Mouse (Mus musculus): ENCODE measurements around the gene Fam129b. TPM values are rescaled to one million over a fixed set of nuclear protein-coding genes. Genes with fewer than 3 reads are reported as not detected.

The Fam129b gene
- polyA plus RNA-seq, 1 experiment from 2014 or later = 39.0 TPM

GRCm38 (mm10) chr2:32855790-32856465, 20.0 kb upstream of the Fam129b start:
- no peak overlapping the region for H3K4me3 ChIP-seq (ENCODE audit: low read depth, low read length)
- ATAC-seq (ENCODE audit: low read depth) = no peak
- no peak overlapping the region for H3K9ac ChIP-seq (ENCODE audit: low read depth, low read length)
- 36% methylated on average over 5 of the region's 5 CpGs for WGBS
- no peak for DNase-seq (ENCODE audit: low spot score)
- peaks cover 6% of the 10 kb centered on the region for H3K27me3 ChIP-seq (replicated peaks; ENCODE audit: control insufficient read depth, insufficient read depth, low read length)
- H3K36me3 ChIP-seq (ENCODE audit: control insufficient read depth, insufficient read depth, low read length) = no peaks in the 10 kb centered on the region
- no peak overlapping the region for H3K27ac ChIP-seq (replicated peaks; ENCODE audit: low read depth, low read length)
- H3K9me3 ChIP-seq (ENCODE audit: control insufficient read depth, low read length) = no peaks in the 10 kb centered on the region
- H3K4me2 ChIP-seq (ENCODE audit: low read depth, low read length) = no peak overlapping the region
- no peaks in the 10 kb centered on the region for H3K4me1 ChIP-seq (ENCODE audit: control insufficient read depth, insufficient read depth, low read length)

- Histone ChIP-seq H3K4me1 (ENCODE audit: control insufficient read depth, insufficient read depth, low read length) (no peaks in the 10 kb centered on the region), H3K9ac (ENCODE audit: low read depth, low read length) (no peak overlapping the region), H3K9me3 (ENCODE audit: control insufficient read depth, low read length) (no peaks in the 10 kb centered on the region), H3K27me3 (replicated peaks; ENCODE audit: control insufficient read depth, insufficient read depth, low read length) (no peaks in the 10 kb centered on the region; the same call in 1 of the 2 replicates), H3K27ac (replicated peaks; ENCODE audit: low read depth, low read length) (no peak overlapping the region), H3K36me3 (ENCODE audit: control insufficient read depth, insufficient read depth, low read length) (no peaks in the 10 kb centered on the region), H3K4me3 (ENCODE audit: low read depth, low read length) (no peak overlapping the region), H3K4me2 (ENCODE audit: low read depth, low read length) (no peak overlapping the region)
- ATAC-seq (ENCODE audit: low read depth) (peak; percentile 78), DNase-seq (ENCODE audit: low spot score) (peak; percentile 92)
- WGBS = under 1% methylated on average over 7 of the region's 7 CpGs
Observed at GRCm38 (mm10) chr2:32857584-32857983, 18.3 kb upstream of the Fam129b start.

GRCm38 (mm10) chr2:32859010-32859621, 16.8 kb upstream of the Fam129b start:
- H3K9me3 ChIP-seq (ENCODE audit: control insufficient read depth, low read length) = no peaks in the 10 kb centered on the region
- WGBS = 44% methylated on average over 10 of the region's 10 CpGs

GRCm38 (mm10) chr2:32859622-32860012, 16.3 kb upstream of the Fam129b start:
- Histone ChIP-seq H3K9ac (ENCODE audit: low read depth, low read length) (no peak overlapping the region), H3K9me3 (ENCODE audit: control insufficient read depth, low read length) (no peaks in the 10 kb centered on the region), H3K36me3 (ENCODE audit: control insufficient read depth, insufficient read depth, low read length) (no peaks in the 10 kb centered on the region), H3K27me3 (replicated peaks; ENCODE audit: control insufficient read depth, insufficient read depth, low read length) (no peaks in the 10 kb centered on the region), H3K27ac (replicated peaks; ENCODE audit: low read depth, low read length) (no peak overlapping the region), H3K4me1 (ENCODE audit: control insufficient read depth, insufficient read depth, low read length) (no peaks in the 10 kb centered on the region), H3K4me3 (ENCODE audit: low read depth, low read length) (no peak overlapping the region), H3K4me2 (ENCODE audit: low read depth, low read length) (no peak overlapping the region)
- DNase-seq (ENCODE audit: low spot score) (no peak), ATAC-seq (ENCODE audit: low read depth) (no peak)
- WGBS = 79% methylated on average over 5 of the region's 5 CpGs

More at GRCm38 (mm10) chr2:32859010-32859621, 16.8 kb upstream of the Fam129b start:
- no peaks in the 10 kb centered on the region for H3K27me3 ChIP-seq (replicated peaks; ENCODE audit: control insufficient read depth, insufficient read depth, low read length)
- H3K4me2 ChIP-seq (ENCODE audit: low read depth, low read length) = no peak overlapping the region
- H3K4me3 ChIP-seq (ENCODE audit: low read depth, low read length) = no peak overlapping the region
- ATAC-seq (ENCODE audit: low read depth) = peak; percentile 45; the same call in 1 of the 2 replicates
- DNase-seq (ENCODE audit: low spot score) = no peak
- H3K27ac ChIP-seq (replicated peaks; ENCODE audit: low read depth, low read length) = no peak overlapping the region
- H3K36me3 ChIP-seq (ENCODE audit: control insufficient read depth, insufficient read depth, low read length) = no peaks in the 10 kb centered on the region
- H3K4me1 ChIP-seq (ENCODE audit: control insufficient read depth, insufficient read depth, low read length) = no peaks in the 10 kb centered on the region
- H3K9ac ChIP-seq (ENCODE audit: low read depth, low read length) = no peak overlapping the region

GRCm38 (mm10) chr2:32860799-32861198, 15.1 kb upstream of the Fam129b start:
- H3K4me2 ChIP-seq (ENCODE audit: low read depth, low read length) = no peak overlapping the region
- H3K4me1 ChIP-seq (ENCODE audit: control insufficient read depth, insufficient read depth, low read length) = no peaks in the 10 kb centered on the region
- no peaks in the 10 kb centered on the region for H3K27me3 ChIP-seq (replicated peaks; ENCODE audit: control insufficient read depth, insufficient read depth, low read length)
- no peak overlapping the region for H3K27ac ChIP-seq (replicated peaks; ENCODE audit: low read depth, low read length)
- no peak overlapping the region for H3K9ac ChIP-seq (ENCODE audit: low read depth, low read length)
- H3K9me3 ChIP-seq (ENCODE audit: control insufficient read depth, low read length) = no peaks in the 10 kb centered on the region
- ATAC-seq (ENCODE audit: low read depth) (no peak), DNase-seq (ENCODE audit: low spot score) (no peak)
- WGBS = 78% methylated on average over 8 of the region's 8 CpGs
- no peak overlapping the region for H3K4me3 ChIP-seq (ENCODE audit: low read depth, low read length)
- no peaks in the 10 kb centered on the region for H3K36me3 ChIP-seq (ENCODE audit: control insufficient read depth, insufficient read depth, low read length)

- H3K4me1 ChIP-seq (ENCODE audit: control insufficient read depth, insufficient read depth, low read length) = no peaks in the 10 kb centered on the region
- no peaks in the 10 kb centered on the region for H3K27me3 ChIP-seq (replicated peaks; ENCODE audit: control insufficient read depth, insufficient read depth, low read length)
- no peaks in the 10 kb centered on the region for H3K36me3 ChIP-seq (ENCODE audit: control insufficient read depth, insufficient read depth, low read length)
- no peak overlapping the region for H3K27ac ChIP-seq (replicated peaks; ENCODE audit: low read depth, low read length)
- DNase-seq (ENCODE audit: low spot score) (no peak), ATAC-seq (ENCODE audit: low read depth) (no peak)
- no peak overlapping the region for H3K4me3 ChIP-seq (ENCODE audit: low read depth, low read length)
- H3K9me3 ChIP-seq (ENCODE audit: control insufficient read depth, low read length) = no peaks in the 10 kb centered on the region
- WGBS = 87% methylated on average over 3 of the region's 3 CpGs
- H3K9ac ChIP-seq (ENCODE audit: low read depth, low read length) = no peak overlapping the region
- no peak overlapping the region for H3K4me2 ChIP-seq (ENCODE audit: low read depth, low read length)
Observed at GRCm38 (mm10) chr2:32863317-32863716, 12.6 kb upstream of the Fam129b start.

GRCm38 (mm10) chr2:32864755-32865154, 11.2 kb upstream of the Fam129b start:
- 63% methylated on average over 2 of the region's 2 CpGs for WGBS
- no peak overlapping the region for H3K27ac ChIP-seq (replicated peaks; ENCODE audit: low read depth, low read length)
- H3K27me3 ChIP-seq (replicated peaks; ENCODE audit: control insufficient read depth, insufficient read depth, low read length) = no peaks in the 10 kb centered on the region
- H3K4me2 ChIP-seq (ENCODE audit: low read depth, low read length) = no peak overlapping the region
- no peaks in the 10 kb centered on the region for H3K36me3 ChIP-seq (ENCODE audit: control insufficient read depth, insufficient read depth, low read length)
- no peak overlapping the region for H3K4me3 ChIP-seq (ENCODE audit: low read depth, low read length)
- no peaks in the 10 kb centered on the region for H3K4me1 ChIP-seq (ENCODE audit: control insufficient read depth, insufficient read depth, low read length)
- no peak overlapping the region for H3K9ac ChIP-seq (ENCODE audit: low read depth, low read length)
- DNase-seq (ENCODE audit: low spot score) = peak; percentile 70
- no peak for ATAC-seq (ENCODE audit: low read depth)
- H3K9me3 ChIP-seq (ENCODE audit: control insufficient read depth, low read length) = no peaks in the 10 kb centered on the region

- 60% methylated on average over 4 of the region's 4 CpGs for WGBS
Observed at GRCm38 (mm10) chr2:32867354-32867753, 8.6 kb upstream of the Fam129b start.

More at GRCm38 (mm10) chr2:32867354-32867753, 8.6 kb upstream of the Fam129b start:
- no peaks in the 10 kb centered on the region for H3K27me3 ChIP-seq (replicated peaks; ENCODE audit: control insufficient read depth, insufficient read depth, low read length)
- H3K4me2 ChIP-seq (ENCODE audit: low read depth, low read length) = no peak overlapping the region
- H3K9ac ChIP-seq (ENCODE audit: low read depth, low read length) = no peak overlapping the region
- H3K9me3 ChIP-seq (ENCODE audit: control insufficient read depth, low read length) = no peaks in the 10 kb centered on the region
- H3K36me3 ChIP-seq (ENCODE audit: control insufficient read depth, insufficient read depth, low read length) = no peaks in the 10 kb centered on the region
- no peak overlapping the region for H3K4me3 ChIP-seq (ENCODE audit: low read depth, low read length)
- H3K27ac ChIP-seq (replicated peaks; ENCODE audit: low read depth, low read length) = no peak overlapping the region
- no peak for DNase-seq (ENCODE audit: low spot score)
- no peak for ATAC-seq (ENCODE audit: low read depth)
- no peaks in the 10 kb centered on the region for H3K4me1 ChIP-seq (ENCODE audit: control insufficient read depth, insufficient read depth, low read length)
